Mouse (Mus musculus): ENCODE data around the gene Foxp1.
A peak's percentile ranks its signal among the peaks of the same experiment; 100 is the strongest.

Foxp1 gene

DNA sequence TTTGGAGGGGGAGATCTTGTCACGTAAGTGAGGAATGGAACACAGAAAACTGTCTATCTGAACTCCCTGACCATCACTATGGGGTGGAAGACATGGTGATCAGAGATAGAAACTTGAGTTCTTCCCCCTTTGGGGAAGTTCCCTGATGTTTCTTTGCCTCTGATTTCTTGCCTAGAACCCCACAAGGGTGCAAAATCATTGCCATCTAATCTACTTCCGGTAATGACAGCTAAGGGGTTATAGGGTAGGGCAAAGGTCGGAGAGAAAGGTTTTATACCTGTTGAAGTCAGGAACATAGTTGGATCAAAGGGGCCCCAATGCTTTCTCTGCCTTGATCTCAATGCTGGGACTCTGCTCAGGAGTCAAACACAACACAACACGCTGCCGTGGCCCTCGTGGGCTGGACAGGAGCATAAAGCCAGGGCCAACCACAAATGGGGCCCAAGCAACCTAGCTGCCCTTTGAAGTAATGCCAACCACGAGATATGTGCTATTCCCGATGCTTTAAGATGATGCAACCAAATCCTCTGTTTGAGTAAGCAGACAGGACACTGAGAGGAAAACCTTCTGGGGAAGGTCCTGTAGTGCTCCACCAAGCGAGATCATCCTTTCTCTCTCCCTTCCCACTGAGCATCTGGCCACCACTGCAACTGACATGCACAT lies 163.4 kb downstream of the Foxp1 start:
- DNase-seq (ENCODE audit: low spot score in 2 of 2), result no peak

DNA sequence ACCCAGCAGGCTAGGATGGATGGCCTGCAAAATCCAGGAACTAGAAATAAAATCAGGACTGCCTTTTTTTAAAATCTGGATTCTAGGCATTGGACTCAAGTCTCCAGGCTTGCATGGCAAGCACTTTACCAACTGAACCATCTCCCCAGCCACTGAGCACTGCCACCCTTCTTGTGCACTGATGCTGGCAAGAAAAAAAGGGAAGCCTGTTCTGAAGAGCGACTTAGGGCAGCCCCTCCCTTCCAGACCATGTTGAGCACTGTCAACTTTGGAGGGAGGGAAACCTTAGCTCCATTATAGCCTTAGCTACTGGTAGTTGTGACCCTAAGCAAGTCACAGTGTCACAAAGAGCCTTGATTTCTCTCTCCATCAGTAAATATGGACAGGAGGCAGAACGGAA lies 164.6 kb downstream of the Foxp1 start:
- no peak for DNase-seq (ENCODE audit: low spot score in 2 of 2)

- DNase-seq (ENCODE audit: low spot score in 2 of 2), result no peak
Observed at GRCm38 (mm10) chr6:99354338-99354737, 168.2 kb downstream of the Foxp1 start.

DNA sequence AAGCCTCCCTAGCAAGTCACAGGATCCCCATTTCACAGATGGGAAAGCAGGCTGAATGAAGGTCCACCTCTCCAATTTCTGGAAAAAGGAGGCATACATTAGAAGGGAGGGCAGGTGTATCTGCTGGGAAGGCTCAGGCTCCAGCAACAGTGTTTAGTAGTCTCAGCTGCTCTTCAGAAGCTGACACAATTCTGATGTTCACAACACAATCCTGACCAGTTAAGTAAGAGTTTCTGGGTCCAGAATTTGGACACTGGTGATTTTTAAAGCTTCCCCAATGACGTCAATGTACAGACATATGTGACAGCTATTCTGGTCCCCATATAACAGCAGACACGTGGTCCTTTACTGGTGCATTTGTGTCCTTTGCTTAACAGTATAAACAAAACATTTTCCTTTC lies 169.1 kb downstream of the Foxp1 start:
- DNase-seq (ENCODE audit: low spot score in 2 of 2), result no peak

DNA sequence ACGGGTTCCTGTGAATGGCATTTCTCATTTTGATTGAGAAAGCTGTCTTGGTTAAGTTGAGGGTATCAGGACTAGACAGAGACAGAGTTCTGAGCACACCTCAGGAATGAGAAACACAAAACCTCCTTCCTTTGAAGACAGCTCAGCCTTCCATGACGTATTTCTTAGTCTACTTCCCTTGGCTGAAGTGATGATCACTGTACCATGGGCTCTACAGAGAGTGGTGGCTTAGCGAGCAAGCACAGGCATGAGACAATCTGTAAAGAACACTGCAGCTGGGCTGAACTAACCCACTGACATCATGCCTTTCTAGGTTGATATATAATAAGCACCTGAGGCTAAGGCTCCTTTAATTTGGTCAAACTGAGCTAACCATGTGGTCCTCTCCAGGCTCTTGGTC lies 172.0 kb downstream of the Foxp1 start:
- DNase-seq (ENCODE audit: low spot score in 2 of 2), result no peak

DNA sequence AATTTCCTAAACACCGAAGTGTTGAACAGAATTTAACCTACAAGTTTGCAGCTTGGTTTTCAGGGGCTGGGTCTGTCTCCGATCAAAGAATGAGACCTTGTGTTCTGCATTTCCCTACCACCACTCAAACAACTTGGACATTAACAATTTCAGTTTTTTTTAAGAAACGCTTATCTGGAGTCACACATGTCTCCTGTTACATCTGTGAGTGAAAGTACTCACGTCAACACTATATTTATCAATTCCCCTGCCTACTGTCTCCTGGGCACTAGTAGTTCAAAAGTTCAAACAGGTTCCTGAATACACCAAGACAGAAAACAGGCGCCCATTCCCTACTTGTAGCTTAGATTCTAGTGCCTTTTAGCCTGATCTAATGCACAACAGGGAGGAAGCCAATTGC lies 172.4 kb downstream of the Foxp1 start:
- no peak for DNase-seq (ENCODE audit: low spot score in 2 of 2)

DNA sequence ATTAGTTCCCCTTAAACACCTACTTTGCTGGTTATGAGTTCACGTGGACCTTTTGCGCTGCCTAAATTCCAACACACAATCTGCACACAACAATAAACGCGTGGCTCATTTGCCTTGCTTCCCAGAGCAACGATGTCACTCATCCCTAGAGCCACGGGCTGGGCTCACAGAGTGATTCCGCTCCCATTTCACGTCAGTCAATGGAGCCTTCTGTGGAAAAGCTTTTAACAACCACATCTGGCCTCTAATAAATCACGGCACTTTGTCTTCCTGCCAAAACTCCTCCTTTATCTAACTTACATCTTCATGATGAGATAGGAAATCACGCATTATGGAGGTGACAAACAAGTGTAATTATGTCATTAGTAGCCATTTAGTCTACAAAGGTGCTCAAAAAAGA lies 174.7 kb downstream of the Foxp1 start:
- no peak for DNase-seq (ENCODE audit: low spot score in 2 of 2)

GRCm38 (mm10) chr6:99344966-99345365 lies 177.6 kb downstream of the Foxp1 start:
- no peak for DNase-seq (ENCODE audit: low spot score in 2 of 2)

GRCm38 (mm10) chr6:99344357-99344756 lies 178.2 kb downstream of the Foxp1 start:
- no peak for DNase-seq (ENCODE audit: low spot score in 2 of 2)

GRCm38 (mm10) chr6:99343815-99344214 lies 178.7 kb downstream of the Foxp1 start:
- no peak for DNase-seq (ENCODE audit: low spot score in 2 of 2)

GRCm38 (mm10) chr6:99342416-99342815 lies 180.1 kb downstream of the Foxp1 start:
- no peak for DNase-seq (ENCODE audit: low spot score in 2 of 2)

DNA sequence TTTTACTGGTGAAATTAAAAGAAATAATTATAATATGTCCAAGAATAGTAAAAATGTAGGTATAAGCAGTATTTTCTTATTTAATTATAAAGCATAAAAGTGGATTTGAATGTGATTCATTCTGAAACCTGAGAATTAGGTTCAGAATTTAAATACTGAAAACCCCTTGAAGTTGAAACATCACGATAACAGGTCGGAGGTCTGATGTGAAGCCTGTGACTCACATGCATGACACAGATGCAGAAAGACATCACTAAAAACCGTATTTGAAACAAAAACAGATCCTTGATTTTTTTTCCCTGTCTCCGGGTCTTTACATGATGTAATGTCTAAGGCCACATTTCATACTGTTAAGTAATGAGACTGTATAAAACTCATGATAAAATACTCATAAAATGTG lies 181.6 kb downstream of the Foxp1 start:
- no peak for DNase-seq (ENCODE audit: low spot score in 2 of 2)

DNA sequence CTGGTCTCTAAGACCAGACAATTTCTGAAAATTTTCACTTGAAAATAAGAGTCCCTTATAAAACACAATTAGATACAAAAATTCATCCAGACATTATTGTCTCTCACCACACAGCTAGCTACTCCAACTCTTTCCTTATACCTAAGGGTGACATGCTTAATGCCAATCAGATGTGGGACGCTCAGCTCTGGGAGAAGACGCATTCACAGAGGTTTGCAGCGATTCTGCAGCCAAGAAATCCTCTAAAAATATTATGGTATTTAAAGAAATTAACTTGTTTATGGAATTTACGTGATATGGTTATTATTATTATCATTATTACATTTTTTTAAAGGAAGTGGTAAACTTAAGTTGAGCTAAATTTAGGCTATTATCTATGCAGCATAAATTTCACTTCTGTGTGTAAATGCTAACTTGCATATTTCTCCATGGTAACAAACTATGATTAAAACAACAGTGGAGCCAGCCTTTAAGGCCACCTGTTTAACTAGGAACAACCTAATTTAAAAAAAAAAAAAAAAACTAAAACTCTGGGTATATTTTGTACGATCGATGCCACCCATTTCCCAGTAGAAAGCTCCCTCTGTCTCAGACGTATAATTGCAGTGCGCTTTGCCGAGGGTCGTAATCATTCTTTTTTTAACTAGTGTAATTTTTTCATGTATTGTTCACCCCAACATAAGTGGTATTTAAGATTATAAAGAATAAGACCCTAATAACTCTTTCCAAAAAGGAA lies 182.4 kb downstream of the Foxp1 start:
- DNase-seq (ENCODE audit: low spot score in 2 of 2), result no peak

DNA sequence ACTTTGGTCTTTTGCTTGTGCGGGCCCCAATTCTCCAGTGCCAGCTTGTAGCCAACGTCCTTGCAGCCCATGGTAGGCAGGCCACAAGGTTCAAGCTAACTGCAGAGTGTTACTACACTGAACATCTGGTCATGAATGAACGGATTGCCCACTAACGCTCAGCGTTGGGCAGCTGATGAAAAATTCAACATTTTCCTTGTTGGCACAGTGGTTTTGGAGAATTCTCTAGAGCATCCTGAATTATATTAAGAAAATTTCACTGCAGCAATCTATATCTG lies 183.2 kb downstream of the Foxp1 start:
- no peak for DNase-seq (ENCODE audit: low spot score in 2 of 2)

DNA sequence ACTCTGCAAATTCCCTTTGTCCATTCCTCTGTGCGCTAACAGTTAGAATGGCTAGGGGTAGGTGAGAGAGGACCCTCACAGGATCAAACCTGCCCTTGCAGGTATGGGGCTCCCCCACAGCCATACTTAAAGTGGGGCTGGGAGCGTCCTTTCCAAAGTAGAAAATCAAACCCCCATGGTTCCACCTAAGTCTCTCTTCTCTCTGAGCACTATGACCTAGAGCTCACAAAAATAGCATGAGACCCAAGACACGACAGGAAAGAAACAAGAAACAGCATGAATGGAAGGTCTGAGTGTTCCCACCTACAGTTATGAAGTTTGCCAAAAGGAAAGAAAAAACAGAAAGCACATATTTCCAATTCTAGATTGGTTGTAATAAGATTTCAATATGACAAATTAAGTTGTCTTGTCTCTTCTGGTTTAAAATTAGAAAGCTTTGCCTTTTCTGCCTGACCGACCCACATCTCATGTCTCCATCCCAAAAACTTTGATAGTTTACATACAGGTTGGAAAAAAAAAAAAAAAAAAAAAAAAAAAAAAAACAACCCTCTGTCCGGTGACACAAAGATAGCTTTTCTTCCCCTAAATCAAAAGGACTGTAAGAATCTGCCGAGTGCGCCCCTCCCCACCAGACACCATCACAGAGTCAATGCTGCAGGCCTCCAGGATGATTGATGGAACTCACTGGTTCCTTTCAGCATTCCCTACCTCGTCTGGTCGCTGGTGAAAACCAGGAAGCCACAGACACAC lies 183.8 kb downstream of the Foxp1 start:
- DNase-seq (ENCODE audit: low spot score in 2 of 2), result no peak

DNA sequence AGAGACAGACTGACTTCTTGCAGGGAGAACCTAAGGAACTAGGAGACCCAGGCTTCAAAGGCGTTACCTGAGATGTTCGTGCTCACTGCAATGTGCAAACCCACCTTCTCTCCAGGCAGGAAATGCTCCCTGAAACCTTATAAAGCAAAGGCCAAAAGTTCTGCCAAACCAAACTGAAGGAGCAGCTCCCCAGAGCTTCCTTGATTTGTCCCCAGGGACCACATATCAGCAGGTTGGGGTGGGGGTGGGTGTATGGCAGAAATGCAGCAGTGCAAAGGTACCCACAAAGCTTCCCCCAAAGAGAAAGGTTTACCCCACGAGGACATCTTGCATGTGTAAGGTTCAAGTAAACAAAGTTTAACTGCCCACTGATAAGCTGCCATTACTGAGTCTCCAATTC lies 184.3 kb downstream of the Foxp1 start:
- DNase-seq (ENCODE audit: low spot score in 2 of 2), result no peak

DNA sequence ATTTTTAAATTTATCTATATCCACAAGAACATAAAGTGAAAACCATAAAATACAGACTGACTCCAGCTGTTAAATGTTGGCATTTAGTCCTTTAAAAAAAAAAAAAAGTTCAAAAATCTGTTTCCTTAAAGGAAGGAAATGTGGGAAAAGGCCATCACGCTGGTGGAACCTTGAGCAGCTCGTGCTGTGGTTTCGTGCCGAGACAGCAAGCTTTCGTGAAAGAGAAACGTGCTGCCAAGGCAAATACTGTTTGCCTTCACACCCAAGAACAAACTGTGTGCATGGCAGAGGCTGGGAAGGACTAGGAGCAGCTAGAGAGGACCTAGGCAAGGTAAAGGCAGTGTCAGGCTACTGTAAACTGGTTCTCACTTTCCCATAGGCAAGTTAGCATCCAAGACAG lies 184.9 kb downstream of the Foxp1 start:
- DNase-seq (ENCODE audit: low spot score in 2 of 2), result peak in 1 of 2 experiments; percentile 25

- no peak for DNase-seq (ENCODE audit: low spot score in 2 of 2)
Observed at GRCm38 (mm10) chr6:99336191-99336590, 186.3 kb downstream of the Foxp1 start.

GRCm38 (mm10) chr6:99335174-99335830 lies 187.2 kb downstream of the Foxp1 start:
- DNase-seq (ENCODE audit: low spot score in 2 of 2), result no peak

DNA sequence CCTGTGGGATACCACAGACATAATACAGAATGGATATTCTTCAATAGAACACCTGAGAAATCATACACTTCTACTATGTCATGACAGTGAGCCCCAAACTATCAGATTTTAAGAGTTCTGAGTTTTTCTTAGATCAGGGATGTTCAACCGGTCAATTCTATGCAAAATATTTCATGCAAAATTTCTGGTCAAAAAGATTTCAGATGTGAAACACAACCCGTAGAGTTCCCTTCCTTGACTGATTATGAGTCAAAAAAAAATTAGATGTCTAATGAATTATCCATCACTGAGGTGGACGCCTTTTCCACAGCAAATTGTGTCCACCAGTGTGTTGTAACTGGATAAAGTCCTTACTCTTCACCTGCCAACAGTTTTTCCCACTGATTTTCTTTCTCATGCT lies 188.3 kb downstream of the Foxp1 start:
- DNase-seq (ENCODE audit: low spot score in 2 of 2), result no peak

DNA sequence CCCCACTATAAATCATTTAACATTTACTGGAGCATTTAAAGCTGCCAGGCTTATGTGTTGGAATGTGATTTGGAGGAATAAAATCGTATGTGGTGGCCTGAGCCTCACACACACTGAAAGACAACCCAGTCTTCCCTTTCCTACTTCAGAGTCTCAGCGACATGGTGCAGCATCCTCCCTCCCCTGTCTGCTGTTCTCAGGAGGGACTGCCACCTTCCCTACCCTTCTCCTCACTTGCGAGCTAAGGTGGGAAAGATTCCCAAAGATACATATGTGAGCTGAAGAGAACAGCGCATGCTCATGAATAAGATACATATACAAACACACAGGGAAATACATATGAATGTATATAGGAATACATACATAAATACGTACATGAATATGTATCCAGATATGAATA lies 189.4 kb downstream of the Foxp1 start:
- DNase-seq (ENCODE audit: low spot score in 2 of 2), result no peak

DNA sequence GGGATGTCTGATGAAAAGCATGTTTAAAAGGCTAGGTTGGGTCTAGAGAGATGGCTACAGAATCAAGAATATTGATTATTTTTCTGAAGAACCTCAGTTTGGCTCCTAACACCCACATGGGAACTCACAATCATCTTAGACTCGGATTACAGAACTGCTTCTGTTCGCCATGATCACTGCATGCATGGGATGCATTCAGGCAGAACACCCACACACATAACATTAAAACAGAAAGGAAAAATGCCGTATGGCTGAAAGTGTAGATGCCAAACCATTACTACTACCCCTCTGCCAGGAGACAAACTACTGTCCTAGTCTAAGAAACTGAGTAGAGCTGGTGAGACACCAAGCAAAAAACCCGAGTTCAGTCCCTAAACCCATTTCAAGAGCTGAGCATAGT lies 192.4 kb downstream of the Foxp1 start:
- no peak for DNase-seq (ENCODE audit: low spot score in 2 of 2)

DNA sequence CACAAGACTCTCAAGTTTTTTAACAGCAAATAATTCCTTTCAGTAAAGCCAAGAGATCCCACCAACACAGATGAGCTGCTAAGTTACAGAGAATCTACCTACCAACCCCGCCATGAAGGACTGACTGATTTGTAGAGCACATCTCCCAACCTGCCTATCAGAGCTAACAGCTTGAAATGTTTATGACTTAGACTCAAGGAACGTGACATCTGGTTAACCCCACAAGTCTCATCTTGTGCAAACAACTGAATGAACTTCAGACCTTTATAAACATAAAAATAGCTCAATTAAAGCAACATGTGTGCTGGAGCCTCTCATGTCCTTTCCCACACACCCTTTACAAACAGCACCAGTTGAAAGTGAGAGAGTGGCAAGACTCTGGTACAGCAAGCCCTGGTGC lies 193.9 kb downstream of the Foxp1 start:
- DNase-seq (ENCODE audit: low spot score in 2 of 2), result no peak
